Mouse (Mus musculus) embryonic fibroblast, embryonic 13.5 days (primary cell): Measurements from ENCODE around the gene C3ar1.

Source experiments
- CTCF ChIP-seq: IDR thresholded peaks from 2 replicates; pipeline ENCODE4 v1.5.1; 2011; ENCODE audit warnings: mild to moderate bottlenecking, control low read depth, low read length, moderate library complexity, borderline replicate concordance; ENCODE audit not compliant: insufficient read depth
- POLR2A ChIP-seq: IDR thresholded peaks from 2 replicates; pipeline ENCODE4 v1.6.1; 2011; ENCODE audit warnings: low read depth, mild to moderate bottlenecking, control low read depth, low read length, moderate library complexity

DNA sequence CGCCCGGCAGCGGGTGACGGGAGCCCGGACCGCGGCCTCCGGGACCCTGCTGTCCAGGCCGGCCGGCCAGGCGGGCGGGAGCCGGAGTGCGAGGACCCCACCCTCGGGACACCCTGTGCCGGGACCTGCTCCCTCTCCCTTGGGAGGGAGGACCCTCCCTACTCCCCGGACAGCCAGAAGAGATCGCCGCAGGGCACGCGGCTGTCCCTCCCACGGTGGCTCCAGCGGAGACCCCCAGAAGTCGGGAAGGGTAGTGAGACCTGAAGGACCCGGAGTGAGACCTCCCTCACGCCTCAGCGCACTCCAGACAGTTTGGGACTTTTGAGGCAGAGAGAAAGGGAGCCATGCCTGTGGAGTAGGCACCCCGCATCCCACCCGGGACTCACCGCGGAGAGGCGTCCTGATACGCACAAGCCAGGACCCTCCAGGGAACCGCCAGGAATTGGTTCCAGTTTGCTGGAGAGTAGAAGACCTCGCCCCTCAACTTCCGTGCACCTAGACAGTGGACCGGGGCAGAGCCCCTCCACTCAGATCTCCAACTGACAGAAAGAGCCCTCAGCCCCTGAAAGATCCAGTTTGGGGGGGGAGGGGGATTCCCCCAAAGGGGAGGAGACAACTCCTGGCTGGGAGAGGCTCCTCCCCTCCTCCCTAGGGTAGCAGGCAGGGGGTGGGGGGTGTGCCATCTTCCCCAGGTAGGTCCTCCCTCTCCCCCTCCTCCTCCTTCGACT is 35.7 kb downstream of the C3ar1 start:
- no peak for TF ChIP-seq CTCF
- TF ChIP-seq POLR2A = peak; percentile 42; the same call in 1 of the 2 replicates
